Mouse (Mus musculus) inflammation-experienced regulatory T-cells (primary cell): Measurements from ENCODE around the gene Phpt1. TPM values are rescaled to one million over a fixed set of nuclear protein-coding genes. Genes with fewer than 3 reads are reported as not detected.

ENCODE experiments used
- polyA plus RNA-seq, 2 experiments: library from polyadenylated mRNA; unstranded; fragments of 100-300 nt; shearing (Covaris generic); gene quantifications; one replicate each; pipeline ENCODE4 v1.2.1; 2017

Phpt1 gene
- polyA plus RNA-seq, result 10 to 100 TPM; 53.8 to 59.8 TPM

GRCm38 (mm10) chr2:25574579-25575431 is at the start of gene Phpt1, which contains the start of gene Mamdc4:
Gene Phpt1 (minus strand): TSS chr2:25575224.
Gene Mamdc4 (minus strand): TSS chr2:25574845.

DNA sequence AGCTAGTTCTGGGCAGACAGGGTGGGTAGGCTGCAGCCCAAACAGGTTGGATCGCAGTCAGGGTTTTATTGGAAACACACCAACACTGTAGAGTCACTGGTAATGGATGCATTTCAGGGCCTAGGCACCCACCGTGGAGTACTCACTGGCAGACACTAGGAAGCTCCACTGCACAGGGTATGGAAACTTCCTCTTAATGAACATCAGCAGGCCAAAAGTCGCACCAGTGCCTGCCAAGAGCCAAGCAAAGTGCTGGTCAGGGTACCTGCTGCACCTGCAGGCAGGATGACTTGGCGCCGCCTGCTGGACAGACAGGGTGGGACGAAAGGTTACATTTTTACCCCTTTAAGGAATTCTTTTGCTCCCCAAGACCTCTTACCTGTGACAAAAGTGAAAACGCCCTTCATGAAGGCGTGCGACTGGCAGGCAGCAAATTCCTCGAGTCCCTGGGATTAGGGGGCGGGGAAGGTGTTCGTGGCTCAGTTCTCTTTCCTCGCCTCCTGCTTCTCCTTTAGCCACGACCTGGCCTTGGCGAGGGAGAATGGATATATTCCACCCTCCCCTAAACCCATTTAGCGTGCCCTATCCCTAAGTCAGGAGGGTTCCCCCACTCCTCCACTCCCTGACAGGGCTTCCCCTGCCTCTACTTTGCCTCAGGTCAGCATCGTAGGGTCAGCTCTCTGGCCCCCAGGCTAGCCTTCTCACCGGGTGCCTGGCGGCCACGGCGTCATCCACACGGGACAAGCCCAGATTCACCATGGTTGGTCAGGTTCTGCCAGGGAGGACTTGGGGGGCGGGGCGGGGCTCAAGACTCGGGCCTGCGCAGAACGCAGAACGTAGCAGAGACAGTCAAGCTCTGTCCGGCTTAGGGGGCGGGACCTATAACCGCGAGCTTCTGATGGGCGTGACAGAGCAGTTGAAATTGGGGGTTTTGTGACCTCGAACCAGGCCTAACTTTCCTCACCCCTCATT is 46.5 kb upstream of the Phpt1 start, which contains the start of gene Tmem141:
TSS of gene Tmem141 (minus strand) at position 777 of the 972 bp plus-strand sequence.

DNA sequence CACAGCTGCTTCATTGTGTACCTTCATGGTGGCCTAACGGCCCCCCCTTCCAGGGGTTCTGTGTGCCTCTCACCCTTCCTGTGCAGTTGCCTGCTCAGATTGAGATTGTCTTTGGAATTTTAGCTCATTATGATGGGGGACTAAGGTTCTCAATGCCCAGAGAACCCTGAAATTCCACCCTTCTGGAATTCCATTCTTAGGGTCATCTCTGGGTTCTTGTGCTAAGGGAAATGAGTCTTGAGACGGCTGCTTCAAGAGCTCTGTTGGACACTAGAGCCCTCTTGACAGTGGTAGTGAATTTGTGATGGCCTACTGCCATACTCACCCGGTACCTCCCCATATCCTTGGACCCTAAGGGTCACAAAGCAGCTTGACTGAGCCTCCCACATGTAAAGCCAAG is 42.6 kb upstream of the Phpt1 start, which contains the start of gene Ccdc183:
TSS of gene Ccdc183 (minus strand) at position 101 of the 400 bp plus-strand sequence.

GRCm38 (mm10) chr2:25607761-25608622 is 33.0 kb upstream of the Phpt1 start, which contains the start of gene Rabl6:
Gene Rabl6 (minus strand): TSS chr2:25608521.

DNA sequence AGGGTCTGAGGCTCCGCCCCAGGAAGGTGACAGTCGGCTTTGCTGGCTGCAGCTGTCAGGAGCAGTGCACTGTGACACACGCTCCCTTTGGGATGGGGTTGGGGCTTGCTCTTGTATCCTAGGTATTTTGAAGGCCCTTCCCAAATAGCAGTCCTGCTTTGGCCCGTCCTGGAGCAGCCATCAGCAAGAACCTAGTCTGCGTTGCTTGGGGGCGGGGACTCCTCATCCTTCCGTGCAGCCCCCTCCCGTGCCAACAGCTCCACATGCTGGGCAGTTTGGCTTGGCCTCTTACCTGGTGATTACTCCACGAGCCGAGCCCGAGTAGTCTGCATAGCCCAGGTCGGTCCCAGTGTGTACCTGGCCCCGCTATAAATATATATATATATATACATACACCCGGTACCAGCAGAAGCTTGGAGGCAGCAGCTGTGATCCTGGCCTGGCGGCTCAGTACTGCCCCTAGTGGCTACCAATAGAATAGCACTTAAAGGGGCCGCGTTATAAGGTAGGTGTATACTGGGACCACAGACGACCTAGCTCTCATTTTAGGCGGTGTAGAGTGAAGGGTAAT is 6.4 kb upstream of the Phpt1 start, which contains the start of gene Ajm1:
TSS of gene Ajm1 (minus strand) at position 464 of the 571 bp plus-strand sequence.

DNA sequence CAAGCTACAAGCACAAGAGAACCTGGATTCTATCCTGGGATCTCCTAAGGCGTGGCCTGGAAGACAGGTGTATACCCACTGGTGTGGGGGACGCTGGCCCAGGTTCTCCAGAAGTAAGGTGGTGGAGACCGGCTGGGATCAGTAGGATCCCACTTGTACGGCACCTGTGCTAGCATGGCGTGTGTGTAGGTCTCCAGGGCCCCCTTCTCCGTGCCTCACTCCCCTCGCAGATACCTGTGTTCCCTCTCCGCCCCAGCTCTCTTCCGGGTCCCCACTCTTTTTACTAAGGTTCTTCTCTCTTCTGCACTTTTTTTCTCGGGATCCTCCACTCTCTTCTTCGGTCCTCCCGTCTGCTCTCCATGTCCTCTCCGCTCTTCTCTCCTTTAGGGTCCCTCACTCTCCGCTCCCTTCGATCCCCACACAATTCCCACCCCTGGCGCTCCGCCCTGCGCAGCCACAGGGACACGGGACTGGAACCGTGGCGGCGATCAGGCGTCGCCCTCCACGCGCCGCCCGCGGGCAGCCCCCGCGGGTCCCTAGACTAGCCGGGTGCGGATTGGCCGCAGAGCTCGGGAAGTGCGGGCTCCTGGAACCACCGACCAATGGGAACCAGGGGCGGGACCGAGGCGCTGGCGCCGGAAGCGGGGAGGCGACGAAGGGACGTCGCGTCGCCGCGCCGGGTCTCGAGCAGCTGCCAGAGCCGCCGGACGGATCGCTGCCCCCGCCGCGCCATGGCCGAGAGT is 17.6 kb downstream of the Phpt1 start, which contains the start of gene Edf1:
TSS of gene Edf1 (plus strand) at position 627 of the 743 bp plus-strand sequence.

DNA sequence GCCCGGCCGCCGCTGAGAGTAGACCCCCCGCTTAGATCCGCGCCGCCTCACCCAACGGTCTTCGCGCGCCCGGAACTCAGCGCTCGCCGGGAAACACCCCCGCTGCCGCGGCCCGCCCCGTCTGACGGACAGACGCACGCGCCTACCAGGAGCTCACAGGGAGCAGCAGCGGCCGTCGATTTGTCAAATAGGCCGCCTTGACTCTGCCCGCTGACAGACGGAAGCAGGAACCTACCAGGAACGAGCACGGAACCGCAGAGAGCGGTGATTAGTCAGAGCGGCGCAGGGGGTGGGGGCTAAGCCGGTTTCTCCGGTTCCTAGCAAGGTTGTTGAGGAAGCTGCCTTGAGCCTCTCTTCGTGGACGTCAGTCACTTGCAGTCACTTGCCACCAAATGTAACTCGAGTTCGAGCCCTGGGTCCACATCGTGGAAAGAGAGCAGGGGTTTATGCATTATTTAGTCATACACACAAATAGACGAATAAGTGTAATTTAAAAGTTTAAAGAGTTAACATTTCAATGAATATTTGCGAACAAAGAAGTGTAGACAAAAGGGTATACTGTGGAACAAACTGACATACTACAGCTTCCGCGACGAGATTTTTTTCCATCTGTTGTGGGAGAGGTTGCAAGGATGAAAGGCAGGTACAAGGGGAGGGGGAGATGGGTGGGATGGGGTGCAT is 28.1 kb downstream of the Phpt1 start, which contains the start of gene Traf2:
TSS of gene Traf2 (minus strand) at position 130 of the 681 bp plus-strand sequence.

Other genes with a start within 250 kb of the Phpt1 start
- gene Man1b1, start 242.9 kb downstream of the Phpt1 start, polyA plus RNA-seq, result 10 to 100 TPM; 21.9 to 32.4 TPM
- 10 to 100 TPM; 21.7 to 25.4 TPM for gene Dpp7, start 218.9 kb downstream of the Phpt1 start, polyA plus RNA-seq
- 10 to 100 TPM; 30.5 to 53.8 TPM for gene Uap1l1, start 209.5 kb downstream of the Phpt1 start, polyA plus RNA-seq
- gene Sapcd2, start 202.9 kb downstream of the Phpt1 start, polyA plus RNA-seq, result under 1 TPM in 1 of 2 experiments, not detected in 1; 0.40 TPM
- under 1 TPM in 1 of 2 experiments, not detected in 1; 0.40 TPM for gene Entpd2, start 179.3 kb downstream of the Phpt1 start, polyA plus RNA-seq
- 1 to 10 TPM; 4.3 to 6.2 TPM for gene Npdc1, start 175.9 kb downstream of the Phpt1 start, polyA plus RNA-seq
- 10 to 100 TPM in 1 of 2 experiments, 1 to 10 TPM in 1; 8.5 to 21.4 TPM for gene Fut7, start 152.0 kb downstream of the Phpt1 start, polyA plus RNA-seq
- 10 to 100 TPM; 62.8 to 67.6 TPM for gene Abca2, start 146.5 kb downstream of the Phpt1 start, polyA plus RNA-seq
- gene Clic3, start 118.4 kb downstream of the Phpt1 start, polyA plus RNA-seq, result 1 to 10 TPM; 3.4 to 4.3 TPM
- gene Paxx, start 114.1 kb downstream of the Phpt1 start, polyA plus RNA-seq, result 100 to 1,000 TPM in 1 of 2 experiments, 10 to 100 TPM in 1; 95.5 to 104 TPM
- gene Ptgds, start 105.2 kb downstream of the Phpt1 start, polyA plus RNA-seq, result under 1 TPM in 1 of 2 experiments, not detected in 1; 0.37 TPM
- not detected for gene Lcn12, start 81.3 kb downstream of the Phpt1 start, polyA plus RNA-seq
- gene Fbxw5, start 74.5 kb downstream of the Phpt1 start, polyA plus RNA-seq, result 100 to 1,000 TPM; 107 to 134 TPM
- 1 to 10 TPM; 7.5 to 9.3 TPM for gene C8g, start 73.5 kb downstream of the Phpt1 start, polyA plus RNA-seq
- gene Traf2, start 28.3 kb downstream of the Phpt1 start, polyA plus RNA-seq, result 10 to 100 TPM; 82.2 to 87.8 TPM
- gene Edf1, start 17.4 kb downstream of the Phpt1 start, polyA plus RNA-seq, result 100 to 1,000 TPM; 335 to 382 TPM
- gene Mamdc4, start 379 bp downstream of the Phpt1 start, polyA plus RNA-seq, result 1 to 10 TPM in 1 of 2 experiments, under 1 TPM in 1; 0.58 to 1.6 TPM
- gene Ajm1, start 6.5 kb upstream of the Phpt1 start, polyA plus RNA-seq, result 1 to 10 TPM in 1 of 2 experiments, under 1 TPM in 1; 0.93 to 1.2 TPM
- 10 to 100 TPM; 41.1 to 47.1 TPM for gene Rabl6, start 33.3 kb upstream of the Phpt1 start, polyA plus RNA-seq
- not detected for gene Ccdc183, start 42.5 kb upstream of the Phpt1 start, polyA plus RNA-seq
- 1 to 10 TPM; 4.1 TPM for gene Tmem141, start 46.8 kb upstream of the Phpt1 start, polyA plus RNA-seq
- 10 to 100 TPM in 1 of 2 experiments, not detected in 1; 18.1 TPM for gene Fcna, start 52.8 kb upstream of the Phpt1 start, polyA plus RNA-seq
- gene Lcn8, start 77.9 kb upstream of the Phpt1 start, polyA plus RNA-seq, result not detected
- not detected for gene Lcn5, start 82.7 kb upstream of the Phpt1 start, polyA plus RNA-seq
- under 1 TPM in 1 of 2 experiments, not detected in 1; 0.33 TPM for gene Lcn6, start 101.6 kb upstream of the Phpt1 start, polyA plus RNA-seq
- gene Lcn10, start 107.5 kb upstream of the Phpt1 start, polyA plus RNA-seq, result 1 to 10 TPM in 1 of 2 experiments, not detected in 1; 1.0 TPM
- 1 to 10 TPM in 1 of 2 experiments, not detected in 1; 1.3 TPM for gene Obp2a, start 124.8 kb upstream of the Phpt1 start, polyA plus RNA-seq
- gene Bmyc, start 131.5 kb upstream of the Phpt1 start, polyA plus RNA-seq, result 100 to 1,000 TPM in 1 of 2 experiments, 10 to 100 TPM in 1; 88.1 to 160 TPM
- not detected for gene Obp2b, start 161.8 kb upstream of the Phpt1 start, polyA plus RNA-seq
- gene Lcn3, start 190.3 kb upstream of the Phpt1 start, polyA plus RNA-seq, result not detected
- under 1 TPM in 1 of 2 experiments, not detected in 1; 0.45 TPM for gene Lcn11, start 201.8 kb upstream of the Phpt1 start, polyA plus RNA-seq
- not detected for gene Gm13539, start 207.0 kb upstream of the Phpt1 start, polyA plus RNA-seq
- gene Glt6d1, start 240.6 kb upstream of the Phpt1 start, polyA plus RNA-seq, result under 1 TPM in 1 of 2 experiments, not detected in 1; 0.53 TPM
- gene Lcn9, start 247.9 kb upstream of the Phpt1 start, polyA plus RNA-seq, result not detected